Mouse (Mus musculus) C3H10T1/2 (cell line): ENCODE results near the gene Tmprss2. TPM values are rescaled to one million over a fixed set of nuclear protein-coding genes. Genes with fewer than 3 reads are reported as not detected.

Source experiments
- polyA plus RNA-seq, 2 experiments: library from polyadenylated mRNA; unstranded; fragments of >200 nt; fragmentation: generic; extraction: Trizol; gene quantifications; one replicate each; pipeline ENCODE4 v1.2.1; 2012; ENCODE audit warnings: missing spikeins in 2 of 2

The Tmprss2 gene
- under 1 TPM in 1 of 2 experiments, not detected in 1; 0.01 TPM for polyA plus RNA-seq

DNA sequence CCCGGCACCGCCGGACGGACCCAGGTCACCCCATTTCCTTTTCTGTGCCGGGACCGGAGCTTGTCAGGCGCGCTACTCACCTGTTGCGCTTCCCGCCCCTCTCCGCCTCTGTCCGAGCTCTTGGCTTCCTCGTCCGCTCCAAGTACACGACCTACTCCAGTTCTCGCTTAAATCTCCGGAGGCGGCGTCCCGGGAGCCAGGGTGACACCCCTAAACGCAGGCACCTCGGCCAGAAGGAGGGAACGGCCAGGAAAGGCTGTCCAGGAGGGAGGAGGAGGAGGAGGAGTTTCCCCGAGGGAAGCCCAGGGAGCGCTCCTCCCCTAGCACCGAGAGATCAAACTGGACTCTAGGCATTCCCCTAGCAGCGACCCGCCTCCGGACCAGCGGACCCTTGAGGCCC lies at the start of gene Tmprss2:
Tmprss2 (minus strand) TSS at position 257 of the 400 bp plus-strand sequence.

Other genes with a start within 250 kb of the Tmprss2 start
- under 1 TPM in 1 of 2 experiments, not detected in 1; 0.84 TPM for gene Mx1, start 148.3 kb downstream of the Tmprss2 start, polyA plus RNA-seq
- gene Fam3b, start 96.4 kb downstream of the Tmprss2 start, polyA plus RNA-seq: under 1 TPM in 1 of 2 experiments, not detected in 1; 0.08 TPM
- under 1 TPM in 1 of 2 experiments, not detected in 1; 0.08 TPM for gene Ripk4, start 152.6 kb upstream of the Tmprss2 start, polyA plus RNA-seq
- gene Prdm15, start 240.7 kb upstream of the Tmprss2 start, polyA plus RNA-seq: 1 to 10 TPM in 1 of 2 experiments, under 1 TPM in 1; 0.33 to 3.2 TPM